Mouse (Mus musculus) gastrocnemius, adult 18-20 months (tissue): ENCODE measurements at regions not wholly inside any gene's neighbourhood (a gene's known extent, or its start where the extent isn't known, plus 50 kb on each side); places are given as distances from the start of the nearest gene placed in this dataset.

ENCODE experiments used
- DNase-seq: peaks from one replicate; pipeline ENCODE4 v3.0.0; 2021; ENCODE audit warnings: low spot score

DNA sequence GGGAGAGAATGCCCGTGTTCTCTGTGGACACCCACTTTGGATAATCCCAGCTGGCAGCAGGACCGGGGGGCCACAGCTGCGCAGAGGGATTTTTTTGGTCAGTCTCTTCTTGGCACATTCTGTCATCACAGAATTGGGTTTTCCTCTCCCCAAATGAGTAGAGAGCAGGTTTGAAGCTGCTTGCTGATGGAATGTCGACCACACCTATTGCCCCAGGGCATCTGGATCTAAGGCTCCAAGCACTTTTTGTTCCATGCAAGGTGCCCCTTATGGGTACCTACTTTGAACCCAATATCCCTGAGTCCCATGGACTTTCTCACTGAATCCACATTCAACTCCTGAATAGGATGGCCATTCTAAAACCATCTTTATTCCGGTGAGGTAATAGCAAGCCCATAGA is 314.3 kb upstream of the Npvf start:
- no peak for DNase-seq

DNA sequence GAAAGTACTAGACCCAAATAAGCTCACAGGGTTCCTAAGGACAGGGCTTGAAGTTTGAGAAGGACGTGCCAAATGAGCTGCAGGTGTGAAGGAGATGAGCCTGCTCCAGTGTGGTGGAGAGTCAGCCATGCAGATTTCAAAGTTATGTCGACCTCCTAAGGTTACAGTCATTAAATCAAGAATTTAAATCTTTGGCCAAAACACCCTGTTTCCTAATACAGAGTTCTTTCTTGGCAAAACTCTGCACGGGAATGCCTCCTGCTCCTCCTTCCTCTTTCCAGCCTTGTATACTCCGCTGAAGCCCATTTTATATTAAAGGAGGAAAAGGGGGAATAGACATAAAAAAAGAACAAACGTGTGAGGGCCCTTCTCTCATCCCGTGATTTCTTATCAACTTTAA is 315.1 kb upstream of the Npvf start:
- DNase-seq, result no peak

DNA sequence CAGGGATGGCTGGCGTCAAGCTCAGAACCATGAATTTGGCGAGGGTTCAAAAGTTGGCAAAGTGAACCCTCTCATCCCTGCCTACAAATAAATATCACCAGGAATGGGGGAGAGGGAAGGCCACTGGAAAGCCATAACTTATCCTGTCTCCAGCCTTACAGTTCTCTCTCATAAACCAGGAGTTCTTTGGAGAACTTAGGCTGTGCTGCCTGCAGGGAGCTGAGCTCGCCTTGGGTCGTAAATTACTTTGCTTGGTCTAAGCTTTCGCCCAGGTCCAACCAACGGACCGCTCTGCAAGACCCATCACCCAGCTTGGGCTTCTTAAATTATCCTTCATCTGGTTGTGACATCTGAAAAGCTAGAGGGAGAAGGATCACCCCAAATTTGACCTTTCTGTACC is 315.8 kb upstream of the Npvf start:
- no peak for DNase-seq

DNA sequence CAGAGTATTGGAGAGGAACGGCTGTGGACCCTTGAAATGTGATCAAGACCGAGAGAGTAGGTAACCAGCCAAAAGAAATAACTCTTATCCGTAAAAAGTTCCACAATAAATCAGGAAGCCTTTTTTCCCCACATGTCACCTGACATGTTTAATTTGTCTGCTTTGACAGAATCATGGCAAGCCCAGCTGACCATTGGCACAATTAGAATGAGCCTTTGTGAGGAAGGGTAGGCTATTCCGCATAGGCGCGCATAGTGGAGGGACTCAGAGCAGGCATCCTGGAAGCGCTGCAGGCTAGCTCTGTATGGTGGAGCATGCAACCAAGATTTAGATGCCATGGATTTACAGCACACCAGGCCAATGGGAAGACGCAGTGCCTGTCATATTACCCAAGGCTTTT is 316.5 kb upstream of the Npvf start:
- no peak for DNase-seq

DNA sequence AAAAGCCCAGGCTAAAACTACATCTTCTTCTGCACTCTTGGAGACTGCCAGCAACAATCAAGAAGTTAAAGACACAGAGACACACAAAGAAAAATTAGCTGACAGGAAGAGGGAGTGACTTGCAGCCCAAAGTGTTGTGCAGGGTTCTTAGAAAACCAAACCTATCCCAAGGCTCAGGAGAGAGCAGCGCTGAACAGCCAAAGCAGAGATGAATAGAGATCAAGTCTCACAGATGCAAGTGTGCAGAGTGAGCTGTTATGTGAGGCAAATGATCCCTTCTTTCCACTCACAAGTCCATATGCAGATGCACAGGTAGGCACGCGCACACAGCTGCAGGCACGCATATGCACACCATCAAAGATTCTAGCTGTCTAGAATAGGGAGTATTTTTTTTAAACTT is 318.0 kb upstream of the Npvf start:
- no peak for DNase-seq

DNA sequence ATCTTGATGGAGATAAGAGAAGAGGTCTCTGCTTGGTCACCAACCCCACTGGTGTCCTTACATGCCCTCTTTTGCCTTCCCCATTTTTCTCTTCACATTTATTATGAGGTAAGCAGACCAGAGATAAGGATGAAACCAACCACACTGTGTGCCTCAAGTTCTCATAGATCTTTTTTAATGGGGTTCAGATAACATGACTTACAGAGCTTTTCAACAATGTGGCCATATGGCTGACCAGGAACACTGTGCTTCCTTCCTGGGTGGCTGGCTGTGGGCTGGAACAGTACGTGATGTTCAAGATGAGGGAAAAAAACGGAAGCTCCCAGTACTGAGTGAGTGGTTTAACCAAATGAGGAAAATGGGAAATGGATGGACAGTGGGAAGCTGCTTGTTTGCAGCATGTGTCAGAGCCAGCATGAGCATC is 319.0 kb upstream of the Npvf start:
- peak; percentile 23 for DNase-seq

DNA sequence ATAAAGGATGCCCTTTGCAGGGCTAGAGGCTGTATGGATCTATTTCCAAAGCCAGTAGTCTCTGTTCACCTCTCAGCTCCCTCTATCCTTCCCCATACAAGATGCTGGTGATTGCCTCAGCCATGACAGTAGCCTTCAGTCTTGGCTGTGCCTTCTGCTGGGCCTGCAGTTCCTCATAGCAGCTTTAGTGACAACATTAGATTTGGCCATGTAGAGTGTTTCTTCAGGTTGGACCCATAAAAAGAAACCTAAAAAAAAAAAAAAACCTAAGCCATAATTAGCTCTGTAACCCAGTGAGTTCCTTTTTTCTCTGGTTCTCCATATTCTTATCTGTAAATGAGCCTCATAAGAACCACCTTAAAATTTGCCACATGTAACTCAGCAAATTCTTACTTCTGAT is 319.6 kb upstream of the Npvf start:
- DNase-seq, result no peak

DNA sequence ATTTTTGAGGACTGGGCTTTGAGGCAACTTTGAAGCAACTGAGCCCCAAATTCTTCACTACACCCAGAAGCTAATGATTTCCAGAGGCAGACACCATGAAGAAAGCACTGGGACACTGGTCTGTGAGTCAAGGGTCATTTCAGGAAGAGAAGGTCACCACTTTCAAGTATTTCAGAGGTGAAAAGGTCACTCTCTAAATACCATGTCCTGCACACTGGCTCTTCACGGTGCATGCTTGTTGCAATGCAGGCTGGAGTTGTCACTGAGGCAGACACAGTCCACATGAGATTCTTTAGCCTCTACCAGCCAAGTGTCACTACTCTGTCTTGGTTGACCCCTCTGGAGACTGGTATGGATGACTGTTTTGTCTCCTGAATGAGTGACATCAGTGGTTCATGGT is 320.7 kb upstream of the Npvf start:
- no peak for DNase-seq

DNA sequence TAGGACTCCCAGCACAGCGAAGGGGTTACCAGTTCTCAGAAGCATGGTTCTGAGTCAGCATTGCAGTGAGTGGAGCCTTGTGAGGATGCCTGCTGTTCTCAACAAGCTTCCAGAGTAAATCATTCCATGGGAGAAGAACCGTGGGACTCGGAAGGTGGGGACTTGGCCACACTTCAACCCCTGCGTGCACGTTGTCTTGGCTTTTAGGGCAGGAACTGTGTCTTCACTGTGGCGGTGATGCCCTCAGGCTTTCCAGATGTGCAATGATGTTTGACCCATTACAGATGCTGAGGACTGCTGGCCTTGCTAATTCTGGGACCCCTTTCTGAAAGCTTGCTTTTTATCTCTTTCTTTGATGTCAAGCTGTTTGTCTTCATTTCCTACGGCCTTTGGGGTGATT is 322.7 kb upstream of the Npvf start:
- DNase-seq, result no peak

DNA sequence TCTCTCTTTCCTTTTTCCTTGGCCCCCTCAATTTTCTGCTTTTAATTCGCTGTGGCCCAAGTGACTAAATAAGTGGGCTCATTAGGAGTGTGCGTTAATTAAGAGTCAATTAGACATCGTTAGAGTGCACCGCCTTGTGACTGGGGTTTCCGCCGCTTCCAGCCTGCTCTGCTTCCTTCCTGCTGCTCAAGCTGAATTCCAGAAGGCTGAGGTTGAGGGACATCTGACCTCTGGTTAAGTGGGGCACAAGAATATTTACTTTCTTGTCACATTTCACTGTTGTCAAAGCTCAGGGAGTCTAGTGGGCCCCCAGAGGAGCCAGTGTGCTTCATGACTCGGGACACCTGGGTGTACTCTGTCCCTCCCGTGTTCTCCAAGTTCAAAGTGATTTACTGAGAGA is 323.1 kb upstream of the Npvf start:
- no peak for DNase-seq

DNA sequence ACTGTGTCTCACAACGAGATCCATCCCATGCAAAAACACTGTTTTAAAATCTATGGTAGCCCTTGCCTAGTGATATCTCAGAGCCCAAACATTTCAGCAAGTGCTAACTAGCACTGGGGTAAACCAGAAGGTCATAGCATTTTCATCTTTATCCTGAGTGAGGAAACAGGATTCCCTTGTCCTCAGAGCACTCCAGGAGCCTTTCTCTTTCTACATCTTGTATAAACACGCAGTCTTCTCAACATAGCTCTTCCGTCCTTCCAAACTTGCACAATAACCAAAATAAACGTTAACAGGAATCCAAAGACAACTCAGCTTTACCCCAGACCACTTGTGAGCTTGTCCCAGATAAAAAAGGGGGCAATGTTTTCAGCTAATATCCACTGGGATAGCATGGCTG is 323.8 kb upstream of the Npvf start:
- no peak for DNase-seq

DNA sequence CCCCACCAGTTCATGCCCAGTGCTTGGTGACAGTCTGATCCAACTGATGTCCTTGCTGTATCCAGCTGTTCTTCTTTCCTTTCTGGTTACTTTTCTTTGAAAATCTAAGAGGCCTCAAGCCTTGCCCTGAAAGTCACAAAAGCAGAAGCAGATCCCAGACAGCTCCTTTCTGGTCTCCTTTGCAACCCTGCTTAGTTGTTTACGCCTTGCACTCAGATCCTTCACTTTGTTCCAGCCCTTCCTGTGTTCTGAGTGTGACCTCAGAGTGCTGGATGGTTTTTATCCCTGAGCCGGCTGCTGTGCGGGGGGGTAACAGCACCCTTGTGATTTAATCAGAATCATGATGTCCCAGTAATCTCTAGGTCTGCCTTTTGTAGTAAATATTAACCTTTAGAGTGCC is 324.3 kb upstream of the Npvf start:
- DNase-seq, result peak; percentile 57

DNA sequence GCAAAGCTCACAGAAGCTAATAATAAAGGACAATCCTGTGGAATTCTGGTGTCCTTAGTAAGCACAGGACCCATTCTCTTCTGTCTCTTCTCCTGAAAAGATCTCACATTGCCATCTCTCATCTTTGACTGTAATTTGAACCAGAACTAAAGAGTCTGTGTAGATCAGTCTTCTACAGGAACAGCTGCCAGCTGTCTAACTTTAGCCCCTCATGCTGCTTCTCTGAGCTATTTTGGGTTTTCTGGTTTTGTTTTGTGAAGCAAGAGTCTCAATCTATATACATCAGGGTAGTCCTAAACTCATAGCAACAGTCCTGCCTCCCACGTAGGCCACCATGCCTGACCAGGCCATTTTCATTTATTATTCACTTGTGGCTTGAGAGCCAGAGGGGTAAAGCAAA is 325.5 kb upstream of the Npvf start:
- no peak for DNase-seq

DNA sequence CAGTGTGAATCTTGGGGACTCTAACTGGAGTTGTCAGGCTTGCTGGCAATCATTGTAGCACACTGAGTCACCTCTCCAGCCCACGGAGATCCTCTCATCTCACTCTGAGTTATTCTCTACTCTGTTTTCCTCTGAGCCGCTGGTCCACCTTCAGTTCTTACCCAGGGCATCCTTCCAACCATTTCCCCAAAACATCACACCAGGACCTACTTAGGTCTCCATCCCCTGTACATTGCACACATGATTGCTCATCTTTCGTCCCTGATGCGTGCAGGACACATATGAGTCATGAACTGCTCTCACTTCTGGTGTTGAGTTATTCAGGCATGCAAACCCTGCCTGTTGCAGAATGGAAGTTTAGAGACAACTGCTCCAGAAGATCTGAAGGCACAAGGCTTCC is 326.1 kb upstream of the Npvf start:
- no peak for DNase-seq

DNA sequence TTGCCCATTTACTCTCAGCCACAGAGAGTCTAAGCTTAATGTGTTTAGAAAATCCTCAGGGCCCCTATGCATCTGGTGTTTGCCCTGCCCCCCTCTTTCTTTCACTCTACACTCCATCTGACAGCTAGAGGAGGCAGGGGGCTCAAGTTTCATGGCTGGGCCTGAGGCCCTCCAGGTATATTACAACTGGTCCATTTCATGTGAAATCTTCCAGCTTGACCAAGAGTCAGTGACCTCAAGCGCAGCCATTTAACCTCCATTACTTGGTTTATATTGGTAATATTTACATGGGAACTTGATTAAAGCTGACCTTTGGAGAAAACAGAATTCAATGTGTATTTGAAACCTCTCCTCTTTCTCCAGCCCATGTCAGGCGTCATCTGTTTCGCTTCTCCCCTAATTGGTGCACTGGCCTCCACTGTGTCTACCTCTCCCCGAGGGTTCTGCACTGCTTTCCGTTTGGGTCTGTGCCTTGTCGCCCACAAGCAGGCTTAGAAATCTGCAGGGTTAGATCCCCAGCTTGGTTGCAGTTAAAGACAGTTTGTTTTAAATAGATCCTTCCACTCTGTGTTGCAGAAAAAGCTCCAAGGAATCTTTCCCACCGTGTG is 327.6 kb upstream of the Npvf start:
- DNase-seq, result no peak

DNA sequence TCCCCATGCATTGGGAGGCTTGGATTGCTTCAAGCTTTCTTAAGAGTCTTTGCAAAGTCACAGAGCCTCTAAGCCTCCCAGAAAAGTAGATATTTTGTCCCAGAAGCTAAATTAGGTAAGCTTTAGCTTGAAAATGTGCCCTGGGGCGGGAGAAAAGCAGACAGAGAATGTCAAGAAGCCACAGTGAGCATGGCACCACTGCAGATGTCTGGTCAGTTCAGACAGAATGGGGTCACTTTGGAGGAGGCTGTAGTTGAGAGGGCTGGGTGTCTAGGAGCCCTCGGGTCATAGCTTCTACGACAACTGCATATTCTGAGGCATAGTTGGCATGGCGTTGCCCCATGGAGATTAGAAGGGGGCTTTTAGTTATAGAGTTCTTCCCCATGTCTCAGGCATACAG is 328.6 kb upstream of the Npvf start:
- no peak for DNase-seq

DNA sequence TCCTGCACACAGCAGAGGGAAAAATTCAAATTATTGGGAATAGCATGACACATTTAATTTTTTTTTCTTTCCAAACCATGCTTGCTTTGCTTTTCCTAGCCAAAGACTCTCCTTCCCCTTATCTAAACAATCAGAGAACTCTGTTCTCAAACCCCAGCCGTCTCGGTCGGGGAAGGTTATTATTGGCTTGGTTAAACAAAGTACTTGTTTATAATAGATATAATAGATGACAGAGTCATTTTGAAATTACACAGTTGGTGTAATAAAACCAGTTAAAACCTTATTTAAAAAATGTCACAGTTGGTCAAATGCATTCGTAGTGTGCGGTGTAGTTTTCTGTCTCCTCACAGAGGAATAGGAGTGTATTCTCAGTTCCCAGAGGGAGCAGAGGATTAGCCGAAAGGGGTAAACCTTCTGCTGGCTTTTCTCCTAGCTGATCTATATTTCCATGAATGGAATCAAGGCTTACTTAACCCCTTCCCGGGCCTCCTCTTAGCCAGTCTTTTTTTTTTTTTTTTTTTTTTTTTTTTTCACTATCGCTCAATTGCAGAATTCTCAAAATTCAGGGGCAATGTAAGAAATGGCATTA is 329.4 kb upstream of the Npvf start:
- DNase-seq, result no peak

DNA sequence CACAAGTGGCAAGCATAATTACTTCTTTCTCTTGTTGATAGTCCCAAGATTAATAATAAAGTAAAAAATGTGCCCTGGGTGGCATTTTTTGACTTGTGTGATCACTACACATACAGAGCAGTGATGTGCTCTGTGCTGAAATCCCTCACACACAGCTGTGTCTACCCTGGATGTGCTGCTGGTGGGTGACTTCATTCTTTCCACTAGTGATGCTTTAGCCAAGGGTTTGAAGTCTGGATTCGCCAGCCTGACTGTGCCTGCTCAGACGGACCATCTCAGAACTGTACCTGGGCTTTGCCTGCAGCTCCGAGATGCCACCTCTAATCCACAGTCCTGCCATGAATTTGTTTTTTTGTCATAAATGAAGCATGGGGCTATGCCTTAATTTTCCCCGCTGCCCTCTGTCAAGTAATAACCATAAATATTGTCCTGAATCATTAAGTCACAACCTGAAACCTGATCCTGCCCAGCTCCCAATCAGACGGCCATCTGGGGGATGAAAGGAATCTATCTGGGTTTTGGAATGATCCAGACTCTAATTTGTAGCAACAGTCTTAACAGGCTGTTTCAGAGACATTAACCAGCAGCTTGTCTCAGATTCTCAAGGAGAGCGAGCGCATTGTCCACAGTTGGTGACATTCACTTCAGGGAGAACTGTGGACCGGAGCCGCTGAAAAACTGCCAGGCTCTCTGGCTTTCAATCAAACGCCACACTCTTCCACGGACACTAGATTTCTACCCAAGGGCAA is 330.1 kb upstream of the Npvf start:
- no peak for DNase-seq

DNA sequence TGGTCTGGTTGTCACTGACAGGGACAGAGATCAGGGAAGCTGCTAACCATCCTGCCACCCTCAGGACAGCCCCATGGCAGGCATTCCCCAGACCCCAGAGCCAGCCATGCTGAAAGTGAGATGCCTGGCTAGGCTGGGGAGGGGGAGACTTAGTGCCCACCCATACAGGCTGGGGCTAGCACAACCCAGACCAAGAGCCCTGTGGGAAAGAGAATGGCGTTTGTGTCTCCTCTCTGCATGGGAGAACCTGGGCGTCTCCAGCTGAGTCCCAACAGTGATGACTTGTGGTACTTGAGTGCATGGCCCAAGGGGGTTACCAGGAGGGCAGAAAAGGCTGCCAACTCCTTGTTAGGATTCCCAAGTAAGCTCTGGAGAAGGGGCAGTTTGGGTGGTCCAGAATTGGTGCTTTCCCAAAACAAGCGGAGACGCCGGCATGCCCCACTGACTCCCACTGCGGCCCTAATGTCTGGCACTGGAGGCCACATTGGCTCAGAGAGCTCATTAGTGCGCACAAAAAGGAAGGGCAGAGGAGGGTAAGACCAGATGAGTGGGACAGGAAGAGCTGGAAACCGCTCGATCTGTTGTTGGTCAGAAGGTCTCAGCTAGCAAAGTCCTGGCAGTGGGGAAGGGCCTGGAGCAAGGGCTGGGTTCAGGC is 332.2 kb upstream of the Npvf start:
- no peak for DNase-seq

DNA sequence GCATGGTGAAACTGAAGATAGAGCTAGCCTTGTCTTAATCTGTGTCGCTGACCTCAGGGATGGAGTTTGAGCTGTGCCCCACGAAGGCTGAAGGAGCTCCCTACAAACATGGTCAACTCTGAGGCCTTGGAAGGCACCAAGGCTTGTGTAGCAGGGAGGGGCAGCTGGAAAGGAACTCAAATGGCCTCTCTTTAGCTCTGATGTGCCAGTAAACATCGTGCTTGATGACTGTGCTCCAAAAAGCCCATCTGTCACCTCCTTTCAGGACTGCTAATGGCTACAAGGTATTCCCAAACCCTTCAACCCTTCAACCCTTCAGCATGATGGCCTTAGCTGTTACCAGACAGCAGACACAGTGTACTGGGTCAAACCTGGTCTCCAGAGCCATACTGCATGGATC is 334.3 kb upstream of the Npvf start:
- no peak for DNase-seq

DNA sequence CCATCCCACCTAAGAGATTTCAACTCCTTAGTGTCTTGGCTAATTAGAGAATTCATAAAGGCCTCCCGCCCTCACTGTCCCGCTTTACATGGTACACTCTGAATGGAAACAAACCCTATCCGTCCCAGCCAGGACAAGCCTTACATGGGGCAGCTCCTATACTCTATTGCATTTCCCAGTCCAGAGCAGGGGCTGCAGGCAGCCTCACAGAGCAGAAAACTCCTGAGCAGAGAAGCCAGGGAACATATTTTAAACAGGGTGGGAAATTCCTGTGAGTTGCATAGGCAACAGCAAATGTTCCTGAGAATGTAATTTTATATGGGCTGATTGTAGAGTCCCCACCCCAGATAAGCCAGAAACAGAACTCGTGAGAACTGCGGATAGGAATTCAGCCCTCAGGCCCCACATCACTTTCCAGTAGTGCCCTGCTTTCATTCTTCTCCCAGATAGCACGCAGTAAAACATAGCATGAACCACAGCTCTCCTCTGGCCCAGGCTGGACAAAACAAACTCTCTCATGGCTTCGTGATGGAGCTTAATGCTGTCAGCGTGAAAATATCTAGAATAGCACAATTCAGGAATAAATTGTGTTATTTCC is 337.4 kb upstream of the Npvf start:
- no peak for DNase-seq

DNA sequence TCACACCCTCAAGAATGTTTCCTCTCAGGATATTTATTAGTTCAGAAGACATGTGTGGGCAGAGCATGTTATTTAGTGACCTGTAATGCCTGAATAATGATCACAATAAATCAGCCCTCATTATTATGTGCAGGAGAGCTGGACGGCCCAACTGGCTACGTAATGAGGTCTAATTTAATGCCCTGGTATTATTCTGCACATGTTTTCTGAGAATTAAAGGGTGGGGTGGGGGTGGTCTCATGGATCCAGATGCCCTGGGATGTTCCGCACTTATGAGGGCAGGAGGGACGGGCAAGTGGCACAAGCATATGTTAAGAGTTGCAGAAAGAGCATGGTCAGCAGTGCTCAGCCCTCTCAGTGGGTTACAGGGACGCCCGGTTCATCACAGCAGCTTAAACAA is 339.7 kb upstream of the Npvf start:
- DNase-seq, result no peak
